12 mouse cellular contexts compared by ENCODE assay signal in the genomic region with DNA sequence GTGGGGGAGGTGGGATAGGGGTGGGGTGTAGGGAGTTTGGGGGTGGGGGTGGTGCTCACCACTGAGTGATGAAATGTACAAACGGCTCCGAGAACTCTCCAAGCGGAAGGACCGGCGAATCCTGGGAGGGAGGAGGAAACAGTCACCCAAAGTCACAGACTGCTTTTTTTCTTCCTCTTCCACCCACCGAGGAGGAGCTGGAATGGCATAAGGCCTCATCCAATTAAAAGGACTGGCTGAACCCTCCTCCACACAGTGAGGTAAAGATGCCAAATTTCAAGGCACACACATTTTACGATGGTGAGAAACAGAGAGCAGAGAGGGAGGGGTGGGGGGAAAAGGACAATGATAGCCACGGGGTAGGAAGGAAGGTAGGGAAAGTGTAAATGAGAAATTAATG. TPM values are rescaled to one million over a fixed set of nuclear protein-coding genes. Genes with fewer than 3 reads are reported as not detected.
A peak's percentile ranks its signal among the peaks of the same experiment; 100 is the strongest.
DNase-seq lines count a peak whose midpoint lies in the region; ATAC-seq and TF ChIP-seq lines count a peak whose summit lies in the region.
"Had no signal": no experiment of that assay in that cellular context is flagged by ENCODE, and none has a peak within 500 bp of the region (broad histone marks: within the 10 kb centered on the region; RNA-seq: fewer than 3 reads in every experiment).

No protein-coding gene starts in this region.

- no peak for DNase-seq in intestine, embryonic 14.5 days (ENCODE audit: low spot score)
- DNase-seq in stomach, postnatal 0 days (ENCODE audit: low spot score): no peak
- DNase-seq in retina, postnatal 1 day: peak; percentile 58
- DNase-seq in urinary bladder, postnatal 25 days (ENCODE audit: low spot score): no peak
- DNase-seq in gastrocnemius, postnatal 14 days: no peak
- DNase-seq: gastrocnemius, postnatal 10 days had no signal

- no peaks in the 10 kb centered on the region for H3K9me3 ChIP-seq in intestine, embryonic 14.5 days (ENCODE audit: control insufficient read depth, low read length)
- no peaks in the 10 kb centered on the region for H3K9me3 ChIP-seq in intestine, embryonic 15.5 days
- H3K9me3 ChIP-seq in stomach, embryonic 14.5 days (ENCODE audit: control insufficient read depth, low read depth, low read length): no peaks in the 10 kb centered on the region
- no peaks in the 10 kb centered on the region for H3K9me3 ChIP-seq in stomach, postnatal 0 days (ENCODE audit: control insufficient read depth, low read length)
- no peaks in the 10 kb centered on the region for H3K9me3 ChIP-seq in hindbrain, embryonic 13.5 days
- H3K9me3 ChIP-seq: stomach, embryonic 15.5 days had no signal

- intact Hi-C loops in gastrocnemius, postnatal 14 days (cut with DNase I; ENCODE audit: low total_unique reads): no loop called here

- H3K4me1 ChIP-seq in intestine, embryonic 14.5 days (replicated peaks; ENCODE audit: control insufficient read depth, insufficient read depth, low read length): no peaks in the 10 kb centered on the region; the same call in 1 of the 2 replicates
- H3K4me1 ChIP-seq in intestine, embryonic 15.5 days (replicated peaks): peaks cover 6% of the 10 kb centered on the region; the same call in 1 of the 2 replicates
- H3K4me1 ChIP-seq in stomach, embryonic 14.5 days (ENCODE audit: control insufficient read depth, insufficient read depth, low read length): no peaks in the 10 kb centered on the region
- H3K4me1 ChIP-seq in stomach, postnatal 0 days (replicated peaks; ENCODE audit: control insufficient read depth, insufficient read depth): no peaks in the 10 kb centered on the region
- peaks cover 52% of the 10 kb centered on the region for H3K4me1 ChIP-seq in hindbrain, embryonic 13.5 days (replicated peaks)

- H3K36me3 ChIP-seq in intestine, embryonic 14.5 days (ENCODE audit: control insufficient read depth, insufficient read depth, low read length): peaks cover 8% of the 10 kb centered on the region; the same call in 1 of the 2 replicates
- no peaks in the 10 kb centered on the region for H3K36me3 ChIP-seq in intestine, embryonic 15.5 days
- peaks cover 6% of the 10 kb centered on the region; the same call in 1 of the 2 replicates for H3K36me3 ChIP-seq in stomach, embryonic 14.5 days (ENCODE audit: control insufficient read depth, insufficient read depth, low read length)
- H3K36me3 ChIP-seq in stomach, postnatal 0 days (ENCODE audit: control insufficient read depth, insufficient read depth, low read length): no peaks in the 10 kb centered on the region
- 0 out of 2 replicates have a peak, but pooled peaks cover 8% of the 10 kb centered on the region for H3K36me3 ChIP-seq in hindbrain, embryonic 13.5 days
- H3K36me3 ChIP-seq: stomach, embryonic 15.5 days had no signal

- no peaks in the 10 kb centered on the region for H3K27me3 ChIP-seq in intestine, embryonic 14.5 days (replicated peaks; ENCODE audit: control insufficient read depth, insufficient read depth, low read length)
- no peaks in the 10 kb centered on the region for H3K27me3 ChIP-seq in intestine, embryonic 15.5 days (replicated peaks)
- no peaks in the 10 kb centered on the region for H3K27me3 ChIP-seq in stomach, embryonic 14.5 days (ENCODE audit: control insufficient read depth, insufficient read depth, low read length)
- H3K27me3 ChIP-seq in stomach, postnatal 0 days (ENCODE audit: control insufficient read depth, insufficient read depth, low read length): no peaks in the 10 kb centered on the region
- H3K27me3 ChIP-seq in hindbrain, embryonic 13.5 days: peaks cover 3% of the 10 kb centered on the region; the same call in 1 of the 2 replicates
- H3K27me3 ChIP-seq: stomach, embryonic 15.5 days had no signal

- peak overlapping the region; percentile 13; the same call in 1 of the 2 replicates for H3K4me2 ChIP-seq in intestine, embryonic 14.5 days (ENCODE audit: low read length)
- no peak overlapping the region for H3K4me2 ChIP-seq in intestine, embryonic 15.5 days (replicated peaks)
- H3K4me2 ChIP-seq in stomach, embryonic 14.5 days (replicated peaks; ENCODE audit: low read depth, low read length): 0 out of 2 replicates have a peak overlapping the region, but pooled peaks have one; percentile 4
- no peak overlapping the region for H3K4me2 ChIP-seq in stomach, postnatal 0 days (replicated peaks; ENCODE audit: low read depth)
- H3K4me2 ChIP-seq in hindbrain, embryonic 13.5 days: 0 out of 2 replicates have a peak overlapping the region, but pooled peaks have one; percentile 13
- H3K4me2 ChIP-seq: stomach, embryonic 15.5 days had no signal

- H3K9ac ChIP-seq in intestine, embryonic 14.5 days (ENCODE audit: low read length): no peak overlapping the region
- H3K9ac ChIP-seq in intestine, embryonic 15.5 days: no peak overlapping the region
- H3K9ac ChIP-seq in stomach, embryonic 14.5 days (replicated peaks; ENCODE audit: low read depth, low read length): no peak overlapping the region
- no peak overlapping the region for H3K9ac ChIP-seq in stomach, postnatal 0 days (ENCODE audit: low read length)
- no peak overlapping the region for H3K9ac ChIP-seq in hindbrain, embryonic 13.5 days
- H3K9ac ChIP-seq: liver, embryonic 14.5 days; stomach, embryonic 15.5 days had no signal

- no peak for ATAC-seq in intestine, embryonic 14.5 days (replicated peaks; ENCODE audit: low FRiP score, low TSS enrichment, low read depth)
- no peak for ATAC-seq in intestine, embryonic 15.5 days
- ATAC-seq in stomach, embryonic 14.5 days (ENCODE audit: insufficient number of reproducible peaks, insufficient read depth, low FRiP score, low read depth): no peak
- ATAC-seq in stomach, postnatal 0 days (ENCODE audit: low FRiP score, low TSS enrichment): no peak
- ATAC-seq in hindbrain, embryonic 13.5 days (ENCODE audit: low FRiP score): no peak

- TF ChIP-seq CTCF in stomach, postnatal 0 days (IDR thresholded peaks at IDR 0.05; ENCODE audit: low read depth): no peak

- no peak overlapping the region for H3K27ac ChIP-seq in intestine, embryonic 14.5 days (ENCODE audit: low read depth)
- no peak overlapping the region for H3K27ac ChIP-seq in intestine, embryonic 15.5 days
- H3K27ac ChIP-seq in stomach, embryonic 14.5 days (ENCODE audit: low read length): no peak overlapping the region
- no peak overlapping the region for H3K27ac ChIP-seq in stomach, postnatal 0 days (replicated peaks)
- H3K27ac ChIP-seq in hindbrain, embryonic 13.5 days: peak overlapping the region; percentile 64
- H3K27ac ChIP-seq: liver, embryonic 14.5 days; stomach, embryonic 15.5 days had no signal

- TF ChIP-seq EP300 in stomach, postnatal 0 days (optimal IDR thresholded peaks at IDR 0.05): no peak

- 6% methylated on average over 8 of the region's 8 CpGs for WGBS in intestine, embryonic 14.5 days
- WGBS in intestine, embryonic 15.5 days: 13% methylated on average over 8 of the region's 8 CpGs
- 12% methylated on average over 8 of the region's 8 CpGs for WGBS in stomach, embryonic 14.5 days
- 21% methylated on average over 8 of the region's 8 CpGs for WGBS in stomach, postnatal 0 days
- 5% methylated on average over 8 of the region's 8 CpGs for whole genome bisulfite sequencing in hindbrain, embryonic 13.5 days

- no peak overlapping the region for H3K4me3 ChIP-seq in intestine, embryonic 14.5 days (ENCODE audit: low read depth, low read length)
- H3K4me3 ChIP-seq in intestine, embryonic 15.5 days (replicated peaks): no peak overlapping the region
- H3K4me3 ChIP-seq in stomach, embryonic 14.5 days (ENCODE audit: low read depth, low read length): no peak overlapping the region
- no peak overlapping the region for H3K4me3 ChIP-seq in stomach, postnatal 0 days (ENCODE audit: low read depth, low read length)
- H3K4me3 ChIP-seq in hindbrain, embryonic 13.5 days: no peak overlapping the region
- H3K4me3 ChIP-seq: stomach, embryonic 15.5 days had no signal

RNA-seq across cellular contexts. Expression of a gene that starts 48.5 kb away (rescaled TPM):
- not detected in 2 replicates for polyA plus RNA-seq in intestine, embryonic 14.5 days (2014; fragmentation: Nextera tagmentation; extraction: Ambion mirVana)
- polyA plus RNA-seq in intestine, embryonic 15.5 days (2015; fragmentation: Nextera tagmentation; extraction: Ambion mirVana): not detected in 2 replicates
- polyA plus RNA-seq in stomach, embryonic 14.5 days (2014; fragmentation: Nextera tagmentation; extraction: Ambion mirVana): not detected in 2 replicates
- not detected in 2 replicates for polyA plus RNA-seq in stomach, postnatal 0 days (2015; fragmentation: Nextera tagmentation; extraction: Ambion mirVana)
- 18.5 and 25.5 TPM in 2 replicates for polyA plus RNA-seq in hindbrain, embryonic 13.5 days (2015; fragmentation: Nextera tagmentation; extraction: Ambion mirVana)
- under 1 TPM in 1 of 2 experiments, not detected in 1; 0.12 TPM for total RNA-seq in gastrocnemius, postnatal 14 days (2021)
- total RNA-seq: neutrophil, adult 5-6 weeks had no signal
- polyA plus RNA-seq: stomach, embryonic 15.5 days had no signal

Comparison
In these comparisons a context has a peak if more than half of its experiments do, and no peak if none do; other contexts are left out.
1. H3K4me2 ChIP-seq: peak in intestine, embryonic 14.5 days (single experiment), stomach, embryonic 14.5 days (single experiment) and hindbrain, embryonic 13.5 days (single experiment); none in intestine, embryonic 15.5 days (single experiment) and stomach, postnatal 0 days (single experiment).
2. RNA of a gene that starts 48.5 kb away (polyA plus RNA-seq): 18.5 to 25.5 TPM in hindbrain, embryonic 13.5 days; not detected in intestine, embryonic 14.5 days, not detected in intestine, embryonic 15.5 days, not detected in stomach, embryonic 14.5 days and not detected in stomach, postnatal 0 days; every median in the first group is over 10 times any median in the second.